Mouse (Mus musculus): Measurements from ENCODE around the gene Zfp697. TPM values are rescaled to one million over a fixed set of nuclear protein-coding genes. Genes with fewer than 3 reads are reported as not detected.
"Not testable (repeated sequence)": the region's sequence is repeated elsewhere in the genome, so short reads cannot be mapped to it uniquely, and the experiment has no call there.

The Zfp697 gene
- polyA plus RNA-seq, 1 experiment from 2014 or later, result 20.6 TPM

DNA sequence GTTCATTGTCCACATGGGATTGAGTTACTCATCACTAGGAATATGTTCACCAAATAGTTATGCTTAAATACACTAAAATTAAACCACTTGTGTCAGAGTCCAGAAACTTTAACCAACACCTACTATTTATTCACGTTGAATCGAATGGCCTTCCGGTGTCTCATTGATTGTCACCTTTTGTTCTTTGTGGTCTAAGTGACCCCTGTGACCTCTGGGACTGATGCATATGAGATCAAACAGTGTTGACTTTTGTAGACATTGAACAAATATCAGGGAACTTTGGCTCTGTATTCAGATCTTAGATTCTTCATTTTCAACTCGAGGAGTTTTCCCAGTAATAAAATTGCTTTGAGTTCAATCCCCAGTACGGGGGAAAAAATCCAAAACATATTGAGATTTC is 178.4 kb downstream of the Zfp697 start:
- H3K36me3 ChIP-seq (replicated peaks; ENCODE audit: control insufficient read depth, insufficient read depth); H3K4me3 ChIP-seq (replicated peaks; ENCODE audit: low read length); H3K4me2 ChIP-seq (replicated peaks); H3K9ac ChIP-seq; H3K4me1 ChIP-seq (replicated peaks; ENCODE audit: control insufficient read depth, insufficient read depth, low read length); H3K27ac ChIP-seq; H3K9me3 ChIP-seq (ENCODE audit: control insufficient read depth, low read length); ATAC-seq (ENCODE audit: low FRiP score); H3K27me3 ChIP-seq (ENCODE audit: control insufficient read depth, insufficient read depth, low read length); DNase-seq (ENCODE audit: low spot score): not testable (repeated sequence)
- no CpG with 5 or more reads among the region's 5 CpGs for WGBS

DNA sequence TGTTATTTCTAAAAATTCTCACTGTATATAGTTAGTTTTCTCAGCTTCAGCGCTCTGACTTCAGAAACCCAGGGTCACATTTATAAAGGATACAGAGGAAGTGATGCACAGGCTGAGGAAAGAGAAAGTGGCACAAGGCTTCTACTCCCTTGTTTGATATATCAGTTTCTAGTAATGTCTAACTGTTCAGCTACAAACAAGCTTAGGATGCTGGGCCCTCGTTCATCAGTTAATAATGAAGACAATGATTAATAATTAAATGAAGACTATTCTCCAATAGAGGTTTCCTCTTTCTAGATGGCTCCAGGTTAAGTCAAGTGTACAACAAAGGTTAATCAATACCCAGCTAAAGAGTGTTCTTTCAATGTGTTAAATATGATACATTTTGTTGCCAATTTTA is 181.6 kb downstream of the Zfp697 start:
- WGBS, result no CpG with 5 or more reads among the region's 2 CpGs
- ATAC-seq (ENCODE audit: low FRiP score); H3K4me2 ChIP-seq (replicated peaks); H3K36me3 ChIP-seq (replicated peaks; ENCODE audit: control insufficient read depth, insufficient read depth); H3K4me3 ChIP-seq (replicated peaks; ENCODE audit: low read length); H3K27ac ChIP-seq; H3K9ac ChIP-seq; H3K4me1 ChIP-seq (replicated peaks; ENCODE audit: control insufficient read depth, insufficient read depth, low read length); H3K27me3 ChIP-seq (ENCODE audit: control insufficient read depth, insufficient read depth, low read length); DNase-seq (ENCODE audit: low spot score); H3K9me3 ChIP-seq (ENCODE audit: control insufficient read depth, low read length): not testable (repeated sequence)

DNA sequence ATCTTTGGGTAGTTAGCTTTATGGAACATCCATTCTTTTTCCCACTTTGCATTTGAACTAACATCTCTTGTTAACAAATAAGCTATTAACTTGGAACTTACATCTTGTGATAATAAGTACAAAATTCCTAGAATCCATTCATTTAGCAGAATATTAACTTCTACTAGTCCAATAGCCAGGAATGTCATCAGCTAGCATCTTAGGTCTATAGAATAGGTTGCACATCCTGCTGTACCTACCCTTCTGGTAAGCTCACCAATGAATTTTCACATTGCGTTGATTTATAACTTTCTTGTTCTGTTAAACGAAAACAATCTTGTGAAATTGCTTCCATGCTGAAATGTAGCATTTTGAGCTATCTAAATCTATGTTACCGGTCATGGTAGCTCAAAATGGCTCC is 182.6 kb downstream of the Zfp697 start:
- WGBS, result no CpG with 5 or more reads among the region's 3 CpGs
- not testable (repeated sequence) for H3K4me1 ChIP-seq (replicated peaks; ENCODE audit: control insufficient read depth, insufficient read depth, low read length); H3K36me3 ChIP-seq (replicated peaks; ENCODE audit: control insufficient read depth, insufficient read depth); DNase-seq (ENCODE audit: low spot score); H3K9me3 ChIP-seq (ENCODE audit: control insufficient read depth, low read length); H3K27me3 ChIP-seq (ENCODE audit: control insufficient read depth, insufficient read depth, low read length); H3K4me3 ChIP-seq (replicated peaks; ENCODE audit: low read length); H3K27ac ChIP-seq; ATAC-seq (ENCODE audit: low FRiP score); H3K4me2 ChIP-seq (replicated peaks); H3K9ac ChIP-seq

DNA sequence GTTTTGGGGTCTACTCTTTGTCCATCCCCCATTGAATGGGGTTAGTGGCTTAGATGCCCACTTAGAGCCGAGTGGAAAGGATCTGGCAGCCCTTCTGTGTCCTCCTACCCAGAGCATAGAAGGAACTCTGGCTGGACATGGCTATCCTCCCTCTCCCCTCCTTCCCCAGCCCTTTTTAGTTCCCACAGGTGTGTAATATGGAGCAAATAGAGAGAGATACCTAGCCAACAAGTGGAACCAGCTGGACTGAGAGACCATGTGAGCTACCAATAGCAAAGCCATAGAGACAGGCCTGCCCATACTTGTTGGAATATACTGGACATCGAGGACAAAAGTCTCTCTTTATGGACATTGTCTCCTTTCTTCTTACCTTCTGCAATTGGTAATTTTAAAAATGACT is 185.5 kb downstream of the Zfp697 start:
- DNase-seq (ENCODE audit: low spot score); H3K27me3 ChIP-seq (ENCODE audit: control insufficient read depth, insufficient read depth, low read length); H3K9ac ChIP-seq; H3K27ac ChIP-seq; H3K4me1 ChIP-seq (replicated peaks; ENCODE audit: control insufficient read depth, insufficient read depth, low read length); H3K4me2 ChIP-seq (replicated peaks); H3K9me3 ChIP-seq (ENCODE audit: control insufficient read depth, low read length); H3K4me3 ChIP-seq (replicated peaks; ENCODE audit: low read length); H3K36me3 ChIP-seq (replicated peaks; ENCODE audit: control insufficient read depth, insufficient read depth): not testable (repeated sequence)
- WGBS, result 80% methylated on average over 2 of the region's 2 CpGs
- peak; percentile 17; the same call in 1 of the 2 replicates for ATAC-seq (ENCODE audit: low FRiP score)

DNA sequence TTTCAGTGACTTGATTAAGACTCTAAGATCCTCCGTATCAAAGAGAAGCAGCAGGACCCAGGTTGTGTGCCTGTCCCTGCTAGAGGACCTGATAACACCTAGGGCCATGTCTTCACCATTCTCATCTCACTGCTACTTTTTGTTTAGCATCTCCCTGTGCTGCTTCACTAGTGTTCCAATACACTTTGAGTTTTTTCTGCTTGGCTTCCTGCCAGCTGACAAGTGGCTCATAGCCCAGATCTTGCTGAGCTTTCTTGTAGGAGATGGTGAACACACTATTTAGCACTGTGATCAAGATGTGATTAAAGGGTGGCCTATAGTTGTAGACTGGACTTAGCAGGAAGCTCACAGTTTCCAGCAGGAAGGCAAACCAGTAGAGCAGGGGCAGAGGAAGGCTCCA is 198.8 kb downstream of the Zfp697 start:
- H3K27ac ChIP-seq; H3K36me3 ChIP-seq (replicated peaks; ENCODE audit: control insufficient read depth, insufficient read depth); H3K4me3 ChIP-seq (replicated peaks; ENCODE audit: low read length); H3K9ac ChIP-seq; ATAC-seq (ENCODE audit: low FRiP score); H3K27me3 ChIP-seq (ENCODE audit: control insufficient read depth, insufficient read depth, low read length); H3K9me3 ChIP-seq (ENCODE audit: control insufficient read depth, low read length); H3K4me2 ChIP-seq (replicated peaks); H3K4me1 ChIP-seq (replicated peaks; ENCODE audit: control insufficient read depth, insufficient read depth, low read length): not testable (repeated sequence)
- WGBS, result no CpG with 5 or more reads among the region's 1 CpGs
- peak; percentile 58 for DNase-seq (ENCODE audit: low spot score)

DNA sequence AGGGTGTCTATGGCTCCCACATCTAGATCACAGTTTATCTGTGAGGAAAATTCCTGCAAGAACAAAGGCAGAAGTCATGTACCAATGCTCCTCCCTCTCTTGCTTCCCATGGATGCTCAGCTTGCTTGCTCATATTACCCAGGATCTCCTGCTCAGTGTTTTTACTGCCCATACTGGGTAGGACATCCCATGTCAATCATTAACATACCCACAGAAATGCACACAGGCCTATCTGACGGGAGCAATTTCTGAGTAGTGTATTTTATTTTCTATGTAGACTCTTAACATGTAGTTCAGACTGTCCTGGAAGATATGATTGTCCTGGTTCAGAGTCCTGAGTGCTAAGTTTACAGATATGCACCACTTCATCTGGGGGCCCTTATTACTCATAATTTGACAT is 199.9 kb downstream of the Zfp697 start:
- H3K4me1 ChIP-seq (replicated peaks; ENCODE audit: control insufficient read depth, insufficient read depth, low read length); H3K4me2 ChIP-seq (replicated peaks); H3K27ac ChIP-seq; ATAC-seq (ENCODE audit: low FRiP score); H3K9ac ChIP-seq; H3K4me3 ChIP-seq (replicated peaks; ENCODE audit: low read length); DNase-seq (ENCODE audit: low spot score); H3K27me3 ChIP-seq (ENCODE audit: control insufficient read depth, insufficient read depth, low read length); H3K9me3 ChIP-seq (ENCODE audit: control insufficient read depth, low read length); H3K36me3 ChIP-seq (replicated peaks; ENCODE audit: control insufficient read depth, insufficient read depth): not testable (repeated sequence)
- WGBS, result no CpG with 5 or more reads among the region's 1 CpGs

DNA sequence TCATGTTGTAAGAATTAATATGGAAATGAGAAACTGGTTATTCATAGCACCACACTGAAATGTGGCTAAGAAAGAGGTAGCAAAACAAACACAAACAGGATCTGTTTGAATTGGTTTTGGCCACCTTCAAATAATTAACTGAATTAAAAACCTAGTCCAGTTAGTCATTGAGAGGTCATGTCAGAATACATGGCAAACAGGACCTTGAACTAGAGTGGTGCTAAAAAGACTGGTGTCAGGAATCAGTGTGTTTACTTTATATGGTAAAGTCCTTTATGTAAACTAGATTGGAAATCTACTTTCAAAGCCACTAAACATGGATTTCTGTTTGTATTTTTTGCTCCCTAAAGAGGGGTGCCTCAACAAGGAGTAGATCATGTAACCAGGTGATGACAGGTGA is 200.4 kb downstream of the Zfp697 start:
- not testable (repeated sequence) for H3K9ac ChIP-seq; H3K27ac ChIP-seq; H3K9me3 ChIP-seq (ENCODE audit: control insufficient read depth, low read length); H3K27me3 ChIP-seq (ENCODE audit: control insufficient read depth, insufficient read depth, low read length); H3K4me2 ChIP-seq (replicated peaks); ATAC-seq (ENCODE audit: low FRiP score); DNase-seq (ENCODE audit: low spot score); H3K4me1 ChIP-seq (replicated peaks; ENCODE audit: control insufficient read depth, insufficient read depth, low read length); H3K4me3 ChIP-seq (replicated peaks; ENCODE audit: low read length); H3K36me3 ChIP-seq (replicated peaks; ENCODE audit: control insufficient read depth, insufficient read depth)

DNA sequence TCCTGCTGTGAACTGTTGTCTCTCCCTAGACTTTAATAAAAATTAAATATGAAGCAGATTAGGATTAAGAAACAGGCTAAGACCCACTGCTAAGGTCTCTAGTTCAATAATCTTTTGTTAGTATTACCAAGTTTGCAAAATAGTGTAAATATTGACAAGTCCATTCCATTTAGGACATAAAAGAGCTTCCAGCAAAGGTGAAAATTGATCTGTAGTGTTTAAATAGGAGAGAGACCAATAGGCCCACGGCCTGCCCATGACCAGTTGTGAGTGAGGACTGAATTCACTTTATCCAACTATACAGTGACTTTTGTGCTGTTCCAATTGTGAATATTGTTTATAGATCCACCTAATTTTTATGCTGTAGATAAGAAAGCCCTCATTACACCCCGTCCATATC is 205.5 kb downstream of the Zfp697 start:
- Histone ChIP-seq H3K4me2 (replicated peaks) (no peak overlapping the region), H3K27me3 (ENCODE audit: control insufficient read depth, insufficient read depth, low read length) (no peaks in the 10 kb centered on the region), H3K9me3 (ENCODE audit: control insufficient read depth, low read length) (no peaks in the 10 kb centered on the region), H3K9ac (no peak overlapping the region), H3K27ac (no peak overlapping the region), H3K4me3 (replicated peaks; ENCODE audit: low read length) (no peak overlapping the region), H3K4me1 (replicated peaks; ENCODE audit: control insufficient read depth, insufficient read depth, low read length) (no peaks in the 10 kb centered on the region), H3K36me3 (replicated peaks; ENCODE audit: control insufficient read depth, insufficient read depth) (no peaks in the 10 kb centered on the region)
- DNase-seq (ENCODE audit: low spot score) (no peak), ATAC-seq (ENCODE audit: low FRiP score) (no peak)
- WGBS, result 83% methylated on average over 2 of the region's 2 CpGs

DNA sequence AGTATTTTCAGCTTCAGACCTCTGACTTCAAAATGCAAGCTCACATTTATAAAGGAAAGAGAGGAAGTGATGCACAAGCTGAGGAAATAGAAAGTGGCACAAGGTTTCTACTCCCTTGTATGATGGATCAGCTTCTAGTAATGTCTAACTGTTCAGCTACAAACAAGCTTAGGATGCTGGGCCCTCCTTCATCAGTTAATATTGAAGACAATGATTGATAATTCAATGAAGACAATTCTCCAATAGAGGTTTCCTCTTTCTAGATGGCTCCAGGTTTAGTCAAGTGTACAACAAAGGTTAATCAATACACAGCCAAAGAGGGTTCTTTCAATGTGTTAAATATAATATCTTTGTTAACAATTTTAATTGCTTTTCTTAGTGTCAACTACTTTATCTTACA is 206.4 kb downstream of the Zfp697 start, which contains the start of gene Gm10681:
TSS of gene Gm10681 (minus strand) at position 101 of the 400 bp plus-strand sequence.
- Histone ChIP-seq H3K27me3 (ENCODE audit: control insufficient read depth, insufficient read depth, low read length) (no peaks in the 10 kb centered on the region), H3K4me3 (replicated peaks; ENCODE audit: low read length) (no peak within 1 kb of the TSS), H3K9ac (no peak within 1 kb of the TSS), H3K36me3 (replicated peaks; ENCODE audit: control insufficient read depth, insufficient read depth) (no peaks in the 10 kb centered on the region), H3K4me2 (replicated peaks) (no peak within 1 kb of the TSS), H3K9me3 (ENCODE audit: control insufficient read depth, low read length) (no peaks in the 10 kb centered on the region), H3K27ac (no peak within 1 kb of the TSS), H3K4me1 (replicated peaks; ENCODE audit: control insufficient read depth, insufficient read depth, low read length) (no peaks in the 10 kb centered on the region)
- ATAC-seq (ENCODE audit: low FRiP score), result no peak
- no peak for DNase-seq (ENCODE audit: low spot score)

DNA sequence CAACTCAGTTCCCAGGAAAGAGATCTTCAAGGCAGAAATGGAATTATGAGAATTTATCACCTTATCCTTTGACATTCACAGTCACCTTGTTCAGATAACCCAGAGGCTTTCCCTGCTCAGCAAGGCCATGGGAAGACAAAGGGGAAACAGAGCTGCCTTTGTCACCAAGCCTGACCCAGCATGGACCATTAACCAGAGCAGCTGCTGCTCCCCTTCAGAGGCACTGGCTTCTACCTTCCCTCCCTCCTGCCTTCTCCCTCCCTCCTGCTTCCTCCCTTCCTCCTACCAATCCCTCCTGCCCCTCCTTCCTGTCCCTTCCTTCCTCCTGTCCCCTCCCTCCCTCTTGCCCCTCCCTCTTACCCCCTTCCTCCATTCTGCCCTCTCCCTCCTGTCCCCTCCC is 231.3 kb downstream of the Zfp697 start:
- H3K9ac ChIP-seq; H3K27me3 ChIP-seq (ENCODE audit: control insufficient read depth, insufficient read depth, low read length); H3K36me3 ChIP-seq (replicated peaks; ENCODE audit: control insufficient read depth, insufficient read depth); DNase-seq (ENCODE audit: low spot score); ATAC-seq (ENCODE audit: low FRiP score); H3K27ac ChIP-seq; H3K4me1 ChIP-seq (replicated peaks; ENCODE audit: control insufficient read depth, insufficient read depth, low read length); H3K9me3 ChIP-seq (ENCODE audit: control insufficient read depth, low read length); H3K4me2 ChIP-seq (replicated peaks); H3K4me3 ChIP-seq (replicated peaks; ENCODE audit: low read length): not testable (repeated sequence)

Data from hindbrain, embryonic 14.5 days (tissue).